Mouse (Mus musculus) embryonic facial prominence, embryonic 12.5 days (tissue): ENCODE data around the gene Tirap. TPM values are rescaled to one million over a fixed set of nuclear protein-coding genes. Genes with fewer than 3 reads are reported as not detected.

ENCODE experiments used
- ATAC-seq: fragments of 200-750 bp; cut with Nextera tagmentation; 2 replicates; pipeline ENCODE4 v1.8.0; 2017; ENCODE audit not compliant: insufficient number of reproducible peaks, insufficient read depth, low FRiP score, low TSS enrichment
- H3K27ac ChIP-seq: fragments of 300-500 bp; sonication (generic); 2 replicates; pipeline ENCODE4 v1.5.1; 2016; ENCODE audit warnings: mild to moderate bottlenecking
- H3K27me3 ChIP-seq: fragments of 300-500 bp; sonication (generic); 2 replicates; pipeline ENCODE4 v1.6.1; 2016; ENCODE audit warnings: mild to moderate bottlenecking, moderate library complexity
- H3K36me3 ChIP-seq: fragments of 300-500 bp; sonication (generic); 2 replicates; pipeline ENCODE4 v1.6.1; 2016; ENCODE audit warnings: mild to moderate bottlenecking
- H3K4me1 ChIP-seq: fragments of 300-500 bp; sonication (generic); 2 replicates; pipeline ENCODE4 v1.6.1; 2016
- H3K4me2 ChIP-seq: fragments of 300-500 bp; sonication (generic); replicated peaks from 2 replicates; pipeline ENCODE4 v1.6.1; 2016; ENCODE audit warnings: mild to moderate bottlenecking, moderate library complexity
- H3K4me3 ChIP-seq: fragments of 300-500 bp; sonication (generic); 2 replicates; pipeline ENCODE4 v1.5.1; 2016; ENCODE audit warnings: mild to moderate bottlenecking
- H3K9ac ChIP-seq: fragments of 300-500 bp; sonication (generic); 2 replicates; pipeline ENCODE4 v1.6.1; 2016; ENCODE audit warnings: mild to moderate bottlenecking, moderate library complexity
- H3K9me3 ChIP-seq: fragments of 300-500 bp; sonication (generic); 2 replicates; pipeline ENCODE4 v1.6.1; 2016; ENCODE audit warnings: mild to moderate bottlenecking, moderate library complexity
- WGBS: fragments of 180-500 bp; shearing (Covaris S2); methylation state at CpG from one replicate; pipeline ENCODE4 v1.1.7; 2016; 5-methylcytosine and 5-hydroxymethylcytosine counted together
- polyA plus RNA-seq: library from polyadenylated mRNA; unstranded; fragments of >200 nt; fragmentation: Nextera tagmentation; extraction: Ambion mirVana; gene quantifications from 2 replicates; pipeline ENCODE4 v1.2.1, GENCODE M21; 2016

Tirap gene
- polyA plus RNA-seq, 1 experiment from 2014 or later, result 11.6 TPM

DNA sequence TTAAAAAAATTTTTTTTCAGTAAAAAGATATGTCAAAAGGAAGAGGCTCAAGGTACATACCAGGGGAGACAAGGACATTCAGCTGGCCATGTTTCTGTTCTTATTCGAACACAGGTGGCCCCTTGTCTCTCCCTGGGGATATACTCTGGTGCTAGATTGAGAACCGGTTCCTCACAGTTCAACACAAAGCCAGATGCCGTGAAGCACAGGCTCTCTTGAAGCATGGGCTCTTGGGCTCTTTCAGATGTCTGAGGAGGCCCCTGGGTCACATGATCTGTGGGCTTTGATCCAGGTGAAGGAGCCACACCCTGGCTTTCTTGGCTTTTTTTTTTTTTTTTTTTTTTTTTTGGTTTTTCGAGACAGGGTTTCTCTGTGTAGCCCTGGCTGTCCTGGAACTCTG lies 13.7 kb downstream of the Tirap start:
- Histone ChIP-seq H3K36me3 (peaks cover 32% of the 10 kb centered on the region), H3K4me1 (no peaks in the 10 kb centered on the region), H3K4me3 (no peak overlapping the region), H3K27me3 (no peaks in the 10 kb centered on the region), H3K9me3 (no peaks in the 10 kb centered on the region), H3K4me2 (no peak overlapping the region), H3K27ac (no peak overlapping the region), H3K9ac (no peak overlapping the region)
- no peak for ATAC-seq
- WGBS, result 85% methylated on average over 4 of the region's 4 CpGs

DNA sequence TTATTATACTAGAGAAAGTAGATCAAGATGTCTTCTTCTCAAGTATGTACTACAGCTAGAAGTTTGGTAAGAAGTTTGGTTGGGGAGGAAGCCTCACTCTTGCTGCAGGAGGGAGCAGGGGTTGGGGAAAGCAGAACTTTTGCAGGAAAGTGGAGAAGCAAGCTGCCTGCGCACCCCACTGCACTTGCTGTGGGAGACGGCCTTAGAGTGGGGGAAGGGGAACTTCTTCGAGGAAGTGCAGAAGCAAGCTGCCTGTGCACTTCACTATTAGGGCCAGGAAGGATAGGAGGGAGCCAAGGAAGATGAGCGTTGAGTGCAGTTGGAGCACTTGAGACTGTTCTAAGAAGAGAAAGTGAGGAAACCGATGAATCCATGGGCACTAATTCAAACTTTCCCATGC lies 16.7 kb downstream of the Tirap start:
- 71% methylated on average over 5 of the region's 5 CpGs for WGBS
- Histone ChIP-seq H3K9me3 (no peaks in the 10 kb centered on the region), H3K9ac (no peak overlapping the region), H3K36me3 (peaks cover 13% of the 10 kb centered on the region), H3K4me2 (no peak overlapping the region), H3K27me3 (no peaks in the 10 kb centered on the region), H3K4me3 (no peak overlapping the region), H3K27ac (no peak overlapping the region), H3K4me1 (no peaks in the 10 kb centered on the region)
- no peak for ATAC-seq

DNA sequence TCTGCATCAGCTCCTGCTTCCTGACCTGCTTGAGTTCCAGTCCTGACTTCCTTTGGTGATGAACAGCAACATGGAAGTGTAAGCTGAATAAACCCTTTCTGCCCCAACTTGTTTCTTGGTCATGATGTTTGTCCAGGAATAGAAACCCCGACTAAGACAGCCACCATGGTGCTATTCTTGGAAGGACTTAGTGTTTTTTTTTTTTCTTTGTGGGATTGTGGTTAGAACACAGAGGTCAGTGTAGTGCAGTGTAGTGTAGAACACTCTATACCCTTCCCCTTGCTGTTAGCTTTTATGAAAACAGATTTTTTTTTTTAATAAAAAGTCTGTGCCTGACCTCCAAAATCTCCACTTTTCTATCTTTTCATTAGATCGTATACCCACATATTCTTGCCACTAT lies 17.3 kb downstream of the Tirap start:
- Histone ChIP-seq H3K27ac (no peak overlapping the region), H3K36me3 (peaks cover 10% of the 10 kb centered on the region; the same call in 1 of the 2 replicates), H3K9me3 (no peaks in the 10 kb centered on the region), H3K9ac (no peak overlapping the region), H3K4me1 (no peaks in the 10 kb centered on the region), H3K4me2 (no peak overlapping the region), H3K4me3 (no peak overlapping the region), H3K27me3 (no peaks in the 10 kb centered on the region)
- 80% methylated on average over 2 of the region's 2 CpGs for WGBS
- no peak for ATAC-seq

DNA sequence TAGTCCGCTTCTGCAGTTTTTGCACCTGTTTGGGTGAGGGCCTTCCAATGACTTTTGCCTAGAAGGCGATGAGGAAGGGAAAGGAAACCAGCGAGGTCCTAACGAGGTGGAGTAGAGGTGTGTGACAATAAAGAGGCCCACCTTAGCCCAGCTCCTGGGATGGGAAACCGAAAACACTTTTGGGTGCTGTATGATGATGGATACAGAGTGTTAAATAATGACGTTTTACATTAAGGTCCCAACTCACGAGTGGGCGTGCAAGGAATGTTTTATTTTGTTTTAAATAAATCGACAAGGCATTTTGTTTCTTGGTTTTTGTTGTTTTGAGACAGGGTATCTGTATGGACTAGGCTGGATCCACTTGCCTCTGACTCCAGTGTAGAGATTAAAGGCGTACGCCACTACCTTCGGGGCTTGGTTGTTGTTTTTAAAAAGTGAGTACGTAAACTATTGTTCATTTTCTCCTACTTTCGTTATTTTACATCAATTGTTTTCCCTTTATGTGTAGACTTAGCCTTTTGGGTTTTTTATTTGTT lies 23.9 kb downstream of the Tirap start:
- Histone ChIP-seq H3K4me1 (peaks cover 8% of the 10 kb centered on the region; the same call in 1 of the 2 replicates), H3K9ac (no peak overlapping the region), H3K27ac (0 out of 2 replicates have a peak overlapping the region, but pooled peaks have one; percentile 90), H3K9me3 (no peaks in the 10 kb centered on the region), H3K4me3 (peak overlapping the region; percentile 53), H3K4me2 (peak overlapping the region; percentile 74), H3K36me3 (no peaks in the 10 kb centered on the region), H3K27me3 (no peaks in the 10 kb centered on the region)
- ATAC-seq, result no peak
- WGBS, result 49% methylated on average over 14 of the region's 14 CpGs

DNA sequence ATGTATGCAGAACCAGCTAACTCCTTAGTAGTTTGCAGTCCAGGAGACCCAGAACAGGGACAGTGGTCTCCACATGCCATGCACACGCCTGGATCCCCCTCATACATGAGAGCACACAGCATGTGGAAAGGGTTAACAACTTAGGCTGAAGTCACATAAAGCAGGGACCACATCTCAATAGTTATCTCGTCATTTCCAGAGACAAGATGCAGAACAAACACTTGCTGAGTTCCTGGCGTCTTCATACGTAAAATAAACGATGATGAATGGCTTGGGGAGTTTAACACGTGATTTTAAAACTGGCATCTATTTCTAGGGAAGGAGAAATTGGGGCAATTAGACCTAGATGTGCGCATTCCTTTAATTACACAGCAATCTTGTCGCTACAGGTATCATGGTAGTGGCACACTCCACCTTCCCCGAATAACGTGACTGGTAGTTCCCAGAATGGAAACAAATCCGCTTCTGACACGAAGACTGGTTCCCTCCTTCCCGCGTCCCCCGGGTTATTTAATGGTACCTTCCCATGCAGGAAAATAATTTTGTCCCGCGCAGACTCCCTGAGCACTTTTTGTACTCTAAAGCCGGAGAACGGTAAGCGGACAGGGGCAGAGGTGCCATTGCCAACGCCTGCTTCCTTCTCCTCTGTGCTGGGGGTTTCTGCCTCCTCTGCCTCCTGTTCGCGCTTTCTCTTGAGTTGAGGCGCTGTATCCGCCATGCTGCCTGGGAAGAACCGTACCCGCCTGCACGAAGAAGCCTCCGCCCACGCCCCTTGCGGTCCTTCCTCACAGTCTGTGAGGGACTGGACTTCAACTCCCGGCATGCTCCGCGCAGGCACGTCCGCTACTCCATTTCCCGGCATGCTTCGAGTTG lies 24.6 kb downstream of the Tirap start, which contains the start of gene Dcps:
Dcps (minus strand) TSS at position 811 of the 873 bp plus-strand sequence.
- H3K9me3 ChIP-seq, result no peaks in the 10 kb centered on the region
- no peaks in the 10 kb centered on the region for H3K27me3 ChIP-seq
- peak within 1 kb of the TSS; percentile 90 for H3K27ac ChIP-seq
- peak within 1 kb of the TSS; percentile 61 for H3K9ac ChIP-seq
- 0 out of 2 replicates have a peak, but pooled peaks cover 5% of the 10 kb centered on the region for H3K36me3 ChIP-seq
- peaks cover 8% of the 10 kb centered on the region; the same call in 1 of the 2 replicates for H3K4me1 ChIP-seq
- peak within 1 kb of the TSS; percentile 74 for H3K4me2 ChIP-seq
- under 1% methylated on average over 38 of the region's 38 CpGs for WGBS
- H3K4me3 ChIP-seq, result peak within 1 kb of the TSS; percentile 53
- peak; percentile 96 for ATAC-seq

DNA sequence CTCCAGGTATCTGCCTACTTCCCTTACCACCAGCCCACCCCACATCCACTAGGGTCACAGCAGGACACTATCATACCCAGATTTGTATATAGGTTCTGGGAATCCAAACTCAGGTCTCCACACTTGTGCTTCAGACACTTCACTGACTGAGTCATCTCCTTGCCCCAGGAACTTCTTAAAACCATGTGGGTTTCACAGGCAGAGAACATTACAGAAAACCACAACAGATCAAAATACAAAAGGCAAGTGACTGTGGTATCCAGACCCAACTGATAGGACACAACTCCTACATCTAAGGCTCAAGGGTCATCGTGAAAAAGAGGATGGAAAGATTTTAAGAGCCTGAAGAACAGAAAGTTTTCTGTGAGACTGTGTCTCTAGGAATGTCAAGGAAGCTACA lies 26.8 kb downstream of the Tirap start:
- WGBS, result 84% methylated on average over 1 of the region's 1 CpGs

DNA sequence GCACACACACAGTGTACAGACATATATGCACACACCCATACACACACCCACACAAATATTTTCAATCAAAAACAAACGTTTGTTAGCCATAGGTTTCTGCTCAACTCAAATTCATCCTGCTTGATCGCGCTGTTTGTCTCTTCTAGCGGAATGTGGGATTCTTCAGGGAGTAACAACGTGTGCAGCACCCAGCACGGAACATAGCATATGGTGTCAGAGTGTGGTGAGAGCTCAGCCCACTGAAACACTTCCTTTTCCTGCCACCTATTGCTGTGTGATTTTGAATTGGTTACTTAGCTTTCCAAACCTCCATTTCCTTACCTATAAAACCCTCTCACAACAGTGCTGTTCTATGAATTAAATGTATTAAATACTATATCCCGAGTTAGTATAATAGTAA lies 30.0 kb downstream of the Tirap start:
- H3K4me1 ChIP-seq, result peaks cover 7% of the 10 kb centered on the region; the same call in 1 of the 2 replicates
- H3K4me2 ChIP-seq, result no peak overlapping the region
- no peak for ATAC-seq
- whole genome bisulfite sequencing, result 89% methylated on average over 7 of the region's 7 CpGs
- 0 out of 2 replicates have a peak, but pooled peaks cover 11% of the 10 kb centered on the region for H3K36me3 ChIP-seq
- H3K27ac ChIP-seq, result no peak overlapping the region
- H3K9me3 ChIP-seq, result no peaks in the 10 kb centered on the region
- no peaks in the 10 kb centered on the region for H3K27me3 ChIP-seq
- no peak overlapping the region for H3K9ac ChIP-seq
- H3K4me3 ChIP-seq, result no peak overlapping the region

More for the DNA sequence above, 26.8 kb downstream of the Tirap start:
- Histone ChIP-seq H3K36me3 (0 out of 2 replicates have a peak, but pooled peaks cover 8% of the 10 kb centered on the region), H3K9me3 (no peaks in the 10 kb centered on the region), H3K27me3 (no peaks in the 10 kb centered on the region), H3K4me2 (no peak overlapping the region), H3K4me3 (no peak overlapping the region), H3K4me1 (peaks cover 8% of the 10 kb centered on the region; the same call in 1 of the 2 replicates), H3K27ac (no peak overlapping the region), H3K9ac (no peak overlapping the region)
- no peak for ATAC-seq

DNA sequence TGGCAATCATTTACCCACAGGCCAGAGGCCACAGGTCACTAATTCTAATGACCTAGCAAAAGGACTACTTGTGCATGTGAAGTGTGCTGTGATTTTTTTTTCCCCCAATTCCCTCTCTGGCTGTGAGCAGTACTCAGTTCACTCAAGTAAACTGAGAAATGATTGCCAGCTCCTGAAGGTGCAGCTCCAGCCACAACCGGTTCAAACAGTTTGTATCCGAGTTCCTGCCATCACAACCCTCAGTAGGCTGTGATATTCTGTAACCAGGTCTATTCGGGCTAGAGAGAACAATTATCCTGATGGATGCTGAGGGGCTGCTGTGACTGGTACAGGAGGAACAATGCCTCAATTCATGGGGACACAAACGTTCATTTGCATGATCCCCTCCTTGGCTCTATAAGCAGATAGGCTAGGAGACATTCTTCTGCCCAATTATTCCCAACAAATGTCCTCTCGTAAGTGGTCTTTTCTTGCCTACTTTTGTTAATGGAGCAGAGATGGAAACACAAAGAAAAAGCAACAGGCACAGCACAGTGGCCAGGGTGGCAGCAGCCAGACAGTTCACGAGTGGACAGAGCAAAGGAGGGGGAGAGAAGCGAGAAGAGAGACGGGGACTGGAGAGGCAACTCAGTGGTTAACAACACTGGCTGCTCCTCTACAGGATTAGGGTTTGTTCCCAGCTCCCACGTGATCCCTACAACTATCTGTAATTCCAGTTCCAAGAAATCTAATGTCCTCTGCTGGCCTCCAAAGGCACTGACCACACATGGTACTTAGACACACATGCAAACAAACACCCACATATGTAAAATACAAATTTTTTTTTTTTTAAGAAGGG lies 33.1 kb downstream of the Tirap start:
- H3K4me2 ChIP-seq, result no peak overlapping the region
- WGBS, result 20% methylated on average over 9 of the region's 9 CpGs
- ATAC-seq, result no peak

DNA sequence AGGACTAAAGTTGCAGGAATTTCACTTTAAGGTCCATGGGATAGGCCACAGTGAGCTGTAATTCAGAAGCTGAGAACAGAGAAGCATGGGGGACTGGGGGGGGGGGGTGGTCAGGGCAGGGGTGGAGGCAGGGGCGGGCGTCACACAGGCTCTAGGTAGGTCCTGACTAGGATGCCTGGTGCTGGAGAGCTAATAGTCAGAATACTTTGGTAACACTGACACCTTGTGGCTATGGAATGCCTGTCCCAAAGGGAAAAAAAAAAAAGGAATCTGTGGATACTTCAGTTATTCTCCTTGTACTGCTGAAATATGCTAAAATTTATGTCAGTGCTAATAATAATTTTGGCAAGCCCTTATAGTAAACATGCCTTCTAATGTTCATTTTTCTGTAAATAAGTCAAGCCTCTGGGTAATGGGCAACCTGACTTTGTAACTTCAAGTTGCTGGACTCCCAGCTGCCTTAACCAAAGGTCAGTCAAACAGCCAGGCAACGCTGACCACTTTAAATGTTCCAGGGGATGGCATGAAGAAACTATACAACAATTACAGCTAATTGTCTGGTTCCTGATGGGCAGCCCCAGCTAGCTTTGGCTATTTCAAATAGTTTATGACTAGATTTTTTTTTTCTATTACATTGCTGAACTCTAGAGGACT lies 33.8 kb downstream of the Tirap start:
- Histone ChIP-seq H3K4me2 (no peak overlapping the region), H3K4me1 (no peaks in the 10 kb centered on the region), H3K4me3 (no peak overlapping the region), H3K9me3 (no peaks in the 10 kb centered on the region), H3K9ac (no peak overlapping the region), H3K27me3 (no peaks in the 10 kb centered on the region), H3K27ac (no peak overlapping the region), H3K36me3 (0 out of 2 replicates have a peak, but pooled peaks cover 11% of the 10 kb centered on the region)
- peak; percentile 47; the same call in 1 of the 2 replicates for ATAC-seq
- WGBS, result 26% methylated on average over 3 of the region's 3 CpGs

More for the DNA sequence above, 33.1 kb downstream of the Tirap start:
- no peak overlapping the region for H3K9ac ChIP-seq
- no peak overlapping the region for H3K4me3 ChIP-seq
- no peak overlapping the region for H3K27ac ChIP-seq
- H3K4me1 ChIP-seq, result no peaks in the 10 kb centered on the region
- H3K9me3 ChIP-seq, result no peaks in the 10 kb centered on the region
- H3K36me3 ChIP-seq, result 0 out of 2 replicates have a peak, but pooled peaks cover 11% of the 10 kb centered on the region
- no peaks in the 10 kb centered on the region for H3K27me3 ChIP-seq

DNA sequence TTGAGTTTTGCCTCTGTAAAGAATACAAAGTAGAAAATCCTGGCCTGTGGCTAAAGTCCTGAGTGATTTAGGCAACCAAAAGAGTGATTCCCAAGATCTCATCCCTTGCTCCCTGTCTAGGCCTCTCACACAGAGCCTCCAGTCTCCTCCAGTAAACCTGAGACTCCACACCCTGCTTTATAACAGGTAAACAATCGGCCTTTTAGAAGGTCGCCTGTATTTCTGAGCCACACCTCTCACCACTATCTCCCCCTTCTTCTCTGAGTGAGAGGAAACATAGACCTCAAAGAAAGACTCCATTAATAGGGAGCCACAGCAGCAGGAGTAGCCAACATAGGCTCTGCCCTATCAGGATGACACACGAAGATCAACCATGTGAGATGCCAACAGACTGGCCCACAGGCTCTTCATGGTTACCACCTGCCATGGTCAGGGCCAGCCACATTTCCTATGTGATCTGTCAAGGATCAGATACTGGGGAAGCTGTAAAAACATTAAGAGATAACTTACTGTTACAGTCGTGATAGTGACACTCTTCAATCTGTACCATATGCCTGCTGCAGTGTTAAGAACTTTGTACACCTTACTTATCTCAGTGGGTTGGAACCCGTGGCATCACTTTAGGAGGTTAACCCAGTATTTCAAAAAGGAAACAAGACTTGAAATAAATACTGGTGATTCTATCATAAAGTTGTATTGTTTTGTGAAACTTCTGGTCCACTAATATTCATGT lies 35.8 kb downstream of the Tirap start:
- 78% methylated on average over 5 of the region's 5 CpGs for WGBS
- Histone ChIP-seq H3K27me3 (no peaks in the 10 kb centered on the region), H3K4me3 (no peak overlapping the region), H3K4me1 (no peaks in the 10 kb centered on the region), H3K9ac (no peak overlapping the region), H3K36me3 (0 out of 2 replicates have a peak, but pooled peaks cover 3% of the 10 kb centered on the region), H3K27ac (no peak overlapping the region), H3K9me3 (no peaks in the 10 kb centered on the region), H3K4me2 (no peak overlapping the region)
- no peak for ATAC-seq
